Mouse (Mus musculus): ENCODE data around the gene Igfn1. TPM values are rescaled to one million over a fixed set of nuclear protein-coding genes. Genes with fewer than 3 reads are reported as not detected.

Gene Igfn1
- total RNA-seq, 2 experiments from 2014 or later = 1.8 to 2.9 TPM

GRCm38 (mm10) chr1:136014796-136015502, 8.8 kb upstream of the Igfn1 start:
- intact Hi-C loops (cut with DNase I) = no loop called here
- DNase-seq (ENCODE audit: low spot score in 2 of 2) = no peak

GRCm38 (mm10) chr1:136013513-136013912, 7.4 kb upstream of the Igfn1 start:
- intact Hi-C loops (cut with DNase I) = no loop called here
- DNase-seq (ENCODE audit: low spot score in 2 of 2) = no peak

- DNase-seq (ENCODE audit: low spot score in 2 of 2) = no peak
Measured at GRCm38 (mm10) chr1:136010247-136010646, 4.1 kb upstream of the Igfn1 start.

GRCm38 (mm10) chr1:136008159-136008533, 2.0 kb upstream of the Igfn1 start:
- DNase-seq (ENCODE audit: low spot score in 2 of 2) = no peak
- intact Hi-C loops (cut with DNase I) = loop anchor here (5.0 kb wide), 1 partner anchor 51 kb away; no protein-coding TSS in a partner anchor

More at GRCm38 (mm10) chr1:136010247-136010646, 4.1 kb upstream of the Igfn1 start:
- intact Hi-C loops (cut with DNase I) = no loop called here

GRCm38 (mm10) chr1:136007211-136008158, 1.3 kb upstream of the Igfn1 start, which contains the start of gene Tmem9:
TSS of gene Tmem9 (plus strand) at chr1:136008150.
- DNase-seq (ENCODE audit: low spot score in 2 of 2) = peak; percentile 57 to 60

DNA sequence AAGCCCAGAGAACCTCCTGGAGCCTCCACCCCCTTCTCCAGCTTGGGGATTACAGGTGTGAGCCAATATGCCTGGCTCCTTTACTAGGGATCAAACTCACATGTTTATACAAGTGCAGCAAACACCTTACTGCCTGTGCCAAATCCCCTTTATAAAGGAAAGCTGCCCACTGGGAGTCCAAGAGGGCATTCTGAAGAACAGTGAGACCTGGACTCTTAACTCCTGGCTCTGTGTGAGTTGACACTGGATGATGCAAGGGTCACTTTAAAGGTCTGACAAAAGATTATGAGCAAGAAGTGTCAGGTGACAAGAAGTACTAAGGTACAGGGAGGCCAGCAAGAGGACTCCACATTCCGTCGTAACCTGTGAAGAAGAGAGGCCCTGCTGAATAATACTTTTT, 4.7 kb downstream of the Igfn1 start:
- intact Hi-C loops (cut with DNase I) = no loop called here
- no peak for DNase-seq (ENCODE audit: low spot score in 2 of 2)

More at GRCm38 (mm10) chr1:136007211-136008158, 1.3 kb upstream of the Igfn1 start, which contains the start of gene Tmem9:
- intact Hi-C loops (cut with DNase I) = loop anchor here (5.0 kb wide), 1 partner anchor 50 kb away; no protein-coding TSS in a partner anchor

- intact Hi-C loops (cut with DNase I) = no loop called here
- DNase-seq (ENCODE audit: low spot score in 2 of 2) = peak in 1 of 2 experiments; percentile 14
Measured at GRCm38 (mm10) chr1:135999720-136000287, 6.3 kb downstream of the Igfn1 start.

GRCm38 (mm10) chr1:135997537-135997936, 8.6 kb downstream of the Igfn1 start:
- intact Hi-C loops (cut with DNase I) = no loop called here
- no peak for DNase-seq (ENCODE audit: low spot score in 2 of 2)

GRCm38 (mm10) chr1:135993470-135993869, 12.7 kb downstream of the Igfn1 start:
- no peak for DNase-seq (ENCODE audit: low spot score in 2 of 2)
- intact Hi-C loops (cut with DNase I) = no loop called here

- no peak for DNase-seq (ENCODE audit: low spot score in 2 of 2)
- intact Hi-C loops (cut with DNase I) = no loop called here
Measured at GRCm38 (mm10) chr1:135989876-135990275, 16.3 kb downstream of the Igfn1 start.

DNA sequence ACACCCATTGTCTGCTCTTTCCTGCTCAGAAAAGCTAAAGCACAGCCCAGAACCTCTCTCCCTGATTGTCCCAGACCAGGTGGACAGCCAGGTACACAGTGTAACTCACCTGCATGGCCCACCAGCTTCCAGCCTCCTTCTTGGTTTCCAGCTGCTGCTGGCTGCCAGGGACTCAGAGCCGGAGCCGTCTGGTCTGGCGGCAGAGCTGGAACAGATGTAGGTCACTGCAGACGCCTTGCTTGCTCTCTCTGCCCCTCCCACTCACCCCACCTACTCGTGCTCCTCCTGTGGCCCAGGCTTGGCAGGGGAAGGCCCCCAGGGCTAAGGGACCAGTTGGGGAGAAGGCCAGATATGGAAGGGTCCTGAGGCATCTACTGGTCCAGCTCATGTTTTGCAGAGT, 22.0 kb downstream of the Igfn1 start:
- no peak for DNase-seq (ENCODE audit: low spot score in 2 of 2)
- intact Hi-C loops (cut with DNase I) = no loop called here

GRCm38 (mm10) chr1:135972576-135972975, 33.6 kb downstream of the Igfn1 start:
- DNase-seq (ENCODE audit: low spot score in 2 of 2) = no peak

DNA sequence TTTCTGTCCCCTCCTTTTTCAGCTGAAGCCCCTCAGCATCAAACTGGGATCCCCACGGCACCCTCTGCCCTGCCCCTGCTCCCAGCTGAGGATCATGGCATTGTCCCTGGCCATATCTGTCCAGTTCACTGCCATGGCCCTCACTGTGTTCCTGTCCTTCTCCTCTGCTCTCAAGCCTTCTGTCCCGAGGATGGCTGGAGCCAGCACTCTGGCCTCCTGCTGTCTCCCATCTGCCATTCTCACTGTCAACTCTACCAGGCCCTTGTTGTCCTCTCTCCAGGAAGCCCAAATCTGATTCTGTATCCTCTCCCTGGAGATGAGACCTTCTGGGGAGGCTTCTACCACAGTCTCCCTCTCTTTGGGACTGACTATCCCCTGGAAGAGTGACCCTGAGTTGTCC, 35.7 kb downstream of the Igfn1 start:
- intact Hi-C loops (cut with DNase I) = no loop called here
- no peak for DNase-seq (ENCODE audit: low spot score in 2 of 2)

More at GRCm38 (mm10) chr1:135972576-135972975, 33.6 kb downstream of the Igfn1 start:
- intact Hi-C loops (cut with DNase I) = no loop called here

DNA sequence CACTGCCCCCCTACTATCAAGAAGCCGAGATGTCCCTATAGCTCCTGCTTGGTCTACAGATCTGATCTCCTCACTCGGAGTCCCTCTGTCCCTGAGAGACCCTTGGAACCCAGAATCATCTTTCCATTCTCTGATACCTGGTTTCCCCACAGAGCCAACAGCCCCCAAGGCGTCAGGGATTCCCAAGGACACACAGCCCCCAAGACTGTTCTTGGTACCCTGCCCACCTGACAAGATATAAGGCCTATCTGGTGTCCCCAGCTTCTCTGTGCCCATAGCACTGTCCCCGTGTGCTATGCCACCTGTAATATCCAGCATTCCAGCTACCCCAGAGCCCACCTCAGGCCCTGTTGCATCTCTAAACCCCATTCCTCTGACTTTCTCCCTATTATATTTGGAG, 38.4 kb downstream of the Igfn1 start:
- DNase-seq (ENCODE audit: low spot score in 2 of 2) = no peak
- intact Hi-C loops (cut with DNase I) = no loop called here

- intact Hi-C loops (cut with DNase I) = no loop called here
- no peak for DNase-seq (ENCODE audit: low spot score in 2 of 2)
Measured at GRCm38 (mm10) chr1:135964561-135964960, 41.6 kb downstream of the Igfn1 start.

- no peak for DNase-seq (ENCODE audit: low spot score in 2 of 2)
- intact Hi-C loops (cut with DNase I) = no loop called here
Measured at GRCm38 (mm10) chr1:135963177-135963576, 43.0 kb downstream of the Igfn1 start.

DNA sequence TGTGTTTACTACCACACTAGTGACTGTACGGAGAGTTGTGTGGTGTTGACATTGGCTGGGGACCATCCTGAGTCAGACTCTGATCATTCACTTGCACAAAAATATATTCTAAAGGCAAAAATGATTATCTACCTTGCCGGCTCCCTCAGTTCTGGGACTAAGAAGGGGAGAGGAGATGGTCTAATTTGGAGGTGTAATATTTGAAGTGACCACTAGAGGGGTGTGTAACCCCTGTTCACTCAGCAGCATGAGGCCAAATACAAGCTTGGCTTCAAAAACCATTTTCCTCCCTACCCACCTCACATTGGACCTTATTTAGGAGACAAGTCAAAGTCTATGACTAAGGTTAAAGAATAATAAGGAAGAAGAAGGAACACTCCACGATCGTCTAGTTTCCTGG, 47.7 kb downstream of the Igfn1 start:
- peak; percentile 58 to 79 for DNase-seq (ENCODE audit: low spot score in 2 of 2)
- intact Hi-C loops (cut with DNase I) = loop anchor here (5.0 kb wide), 1 partner anchor 49 kb away; the partner anchor contains the start of genes Igfn1 and Tmem9

- DNase-seq (ENCODE audit: low spot score in 2 of 2) = no peak
- intact Hi-C loops (cut with DNase I) = loop anchor here (10.0 kb wide), 2 partner anchors 194 to 224 kb away; partner anchors contain the start of gene Csrp1
Measured at GRCm38 (mm10) chr1:135948871-135949270, 57.3 kb downstream of the Igfn1 start.

- intact Hi-C loops (cut with DNase I) = loop anchor here (10.0 kb wide), 2 partner anchors 191 to 221 kb away; partner anchors contain the start of gene Csrp1
Measured at GRCm38 (mm10) chr1:135946247-135946646, 59.9 kb downstream of the Igfn1 start.

More at GRCm38 (mm10) chr1:135946247-135946646, 59.9 kb downstream of the Igfn1 start:
- peak; percentile 16 to 77 for DNase-seq (ENCODE audit: low spot score in 2 of 2)
